Mouse (Mus musculus) C2C12 (cell line): Measurements from ENCODE around the gene Tle4. TPM values are rescaled to one million over a fixed set of nuclear protein-coding genes. Genes with fewer than 3 reads are reported as not detected.

Experiments
- H3K27me3 ChIP-seq: one replicate; pipeline ENCODE4 v1.6.1; 2011; ENCODE audit not compliant: control insufficient read depth, insufficient read depth, insufficient read length
- H3K36me3 ChIP-seq: one replicate; pipeline ENCODE4 v1.6.1; 2011; ENCODE audit not compliant: control insufficient read depth, insufficient read depth
- H3K4me3 ChIP-seq: one replicate; pipeline ENCODE4 v1.5.1; 2011; ENCODE audit warnings: mild to moderate bottlenecking, control low read depth; ENCODE audit not compliant: poor library complexity, insufficient read depth, severe bottlenecking
- H3K79me2 ChIP-seq: one replicate; pipeline ENCODE4 v1.6.1; 2011; ENCODE audit not compliant: control insufficient read depth, insufficient read depth
- H3K79me3 ChIP-seq: one replicate; pipeline ENCODE4 v1.6.1; 2011; ENCODE audit warnings: low read depth, control low read depth
- H3ac ChIP-seq: one replicate; pipeline ENCODE3; 2011; ENCODE audit warnings: low read depth; ENCODE audit not compliant: control insufficient read depth, insufficient read length
- CEBPB ChIP-seq: IDR thresholded peaks from one replicate; pipeline ENCODE4 v1.6.1; 2011; ENCODE audit warnings: low read depth, mild to moderate bottlenecking, control low read depth, moderate library complexity
- CTCF ChIP-seq: IDR thresholded peaks from one replicate; pipeline ENCODE4 v1.5.1; 2011; ENCODE audit not compliant: control insufficient read depth, insufficient read depth, insufficient read length
- FOSL1 ChIP-seq: IDR thresholded peaks from one replicate; pipeline ENCODE4 v1.8.0; 2011; ENCODE audit warnings: mild to moderate bottlenecking, low read length; ENCODE audit not compliant: poor library complexity, insufficient read depth, severe bottlenecking
- MAX ChIP-seq: IDR thresholded peaks from one replicate; pipeline ENCODE4 v1.6.1; 2011; ENCODE audit warnings: mild to moderate bottlenecking, control low read depth
- MYOD1 ChIP-seq: IDR thresholded peaks from one replicate; pipeline ENCODE4 v1.6.1; 2011; ENCODE audit warnings: low read depth; ENCODE audit not compliant: control insufficient read depth, insufficient read length
- MYOG ChIP-seq: IDR thresholded peaks from one replicate; pipeline ENCODE4 v1.6.1; 2011; ENCODE audit not compliant: control insufficient read depth, insufficient read length; ENCODE audit errors: extremely low read depth
- USF1 ChIP-seq: IDR thresholded peaks from one replicate; pipeline ENCODE4 v1.6.1; 2011; ENCODE audit warnings: low read depth, mild to moderate bottlenecking, control low read depth, moderate library complexity
- polyA plus RNA-seq: library from polyadenylated mRNA; unstranded; fragments of >200 nt; fragmentation: generic; extraction: Trizol; gene quantifications from one replicate; pipeline ENCODE4 v1.2.1, GENCODE M21; 2012; ENCODE audit warnings: missing spikeins

The Tle4 gene
- polyA plus RNA-seq, 1 experiment = 0.95 TPM

DNA sequence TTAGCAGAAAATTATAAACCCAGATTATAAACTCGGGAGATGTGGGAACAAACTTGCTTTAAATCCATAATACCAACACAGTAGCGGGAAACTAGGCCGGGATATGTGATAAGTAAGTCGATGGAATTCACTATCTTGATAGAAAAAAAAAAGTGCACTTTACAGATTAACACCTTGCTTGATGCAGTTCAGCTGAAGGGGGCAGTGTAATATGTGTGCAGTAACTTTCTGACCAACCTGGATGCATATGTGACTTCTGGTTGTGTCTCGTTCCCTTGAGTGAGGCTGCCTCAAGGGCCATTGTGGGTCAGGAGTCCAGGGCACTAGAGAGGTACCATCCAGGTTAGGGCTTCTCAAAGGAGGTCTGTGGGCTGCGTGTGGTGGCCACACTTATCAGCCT, 172.7 kb downstream of the Tle4 start:
- Histone ChIP-seq H3K79me2 (no peaks in the 10 kb centered on the region), H3ac (no peak overlapping the region), H3K79me3 (no peaks in the 10 kb centered on the region), H3K4me3 (no peak overlapping the region), H3K27me3 (peaks cover 17% of the 10 kb centered on the region), H3K36me3 (no peaks in the 10 kb centered on the region)
- no peak for TF ChIP-seq USF1

DNA sequence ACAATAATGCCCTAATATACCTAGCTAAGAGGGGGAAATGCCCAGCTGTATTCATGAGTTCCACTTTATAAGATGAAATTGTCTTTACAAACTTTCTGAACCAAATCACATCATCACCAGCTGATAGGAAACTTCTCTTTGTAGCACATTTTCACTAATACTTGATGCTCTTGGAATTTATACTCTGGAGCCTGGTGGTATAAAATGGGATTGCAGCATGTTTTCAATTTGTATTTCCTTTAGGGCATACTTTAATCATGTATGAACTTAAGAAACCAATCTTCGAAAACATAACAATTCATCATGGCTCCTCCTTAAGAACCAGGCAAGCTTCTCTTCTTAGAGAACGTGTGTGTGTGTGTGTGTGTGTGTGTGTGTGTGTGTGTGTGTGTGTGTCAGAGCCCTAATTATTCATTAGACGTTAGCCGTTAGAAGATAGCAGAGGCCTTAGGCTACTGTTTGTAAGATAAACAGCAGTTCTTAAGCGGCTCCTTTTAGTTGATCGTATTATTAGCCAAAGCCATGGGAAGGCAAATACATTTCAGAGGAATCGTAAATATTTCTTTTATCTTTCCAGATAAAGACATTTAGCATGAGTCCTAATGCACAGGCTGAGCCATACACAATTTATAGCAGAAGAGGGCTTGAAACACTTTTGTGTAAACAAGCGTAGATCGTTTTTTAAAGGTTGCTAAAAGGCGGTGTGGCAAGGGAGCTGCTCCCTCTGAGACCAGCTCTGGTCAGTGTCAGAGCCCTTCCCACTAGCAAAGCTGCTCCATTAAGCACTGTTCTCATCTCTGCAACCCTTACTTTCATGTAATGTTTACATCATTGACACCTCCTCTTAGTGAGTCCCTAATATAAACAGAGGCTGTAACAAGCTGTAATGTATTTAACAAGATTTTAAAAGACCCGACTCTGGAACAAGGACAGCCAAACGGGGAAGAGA, 173.6 kb downstream of the Tle4 start:
- H3K79me3 ChIP-seq = no peaks in the 10 kb centered on the region
- TF ChIP-seq MYOD1 = no peak
- no peaks in the 10 kb centered on the region for H3K79me2 ChIP-seq
- no peak overlapping the region for H3K4me3 ChIP-seq
- H3K27me3 ChIP-seq = peaks cover 20% of the 10 kb centered on the region
- no peak overlapping the region for H3ac ChIP-seq
- H3K36me3 ChIP-seq = no peaks in the 10 kb centered on the region

GRCm38 (mm10) chr19:14421691-14422090, 176.2 kb downstream of the Tle4 start:
- TF ChIP-seq CTCF (no peak), MYOD1 (no peak)
- Histone ChIP-seq H3K4me3 (no peak overlapping the region), H3K79me3 (no peaks in the 10 kb centered on the region), H3K79me2 (no peaks in the 10 kb centered on the region), H3ac (no peak overlapping the region), H3K27me3 (peaks cover 23% of the 10 kb centered on the region), H3K36me3 (no peaks in the 10 kb centered on the region)

GRCm38 (mm10) chr19:14419886-14420285, 178.0 kb downstream of the Tle4 start:
- no peaks in the 10 kb centered on the region for H3K36me3 ChIP-seq
- no peak overlapping the region for H3K4me3 ChIP-seq
- H3K79me3 ChIP-seq = no peaks in the 10 kb centered on the region
- no peak overlapping the region for H3ac ChIP-seq
- H3K27me3 ChIP-seq = peaks cover 8% of the 10 kb centered on the region
- TF ChIP-seq FOSL1 (no peak), MYOG (no peak), MYOD1 (no peak), MAX (no peak), CEBPB (no peak), USF1 (no peak), CTCF (no peak)
- no peaks in the 10 kb centered on the region for H3K79me2 ChIP-seq

GRCm38 (mm10) chr19:14416845-14417244, 181.0 kb downstream of the Tle4 start:
- H3K79me2 ChIP-seq = no peaks in the 10 kb centered on the region
- H3K79me3 ChIP-seq = no peaks in the 10 kb centered on the region
- no peak overlapping the region for H3K4me3 ChIP-seq
- peaks cover 8% of the 10 kb centered on the region for H3K27me3 ChIP-seq
- no peak overlapping the region for H3ac ChIP-seq
- TF ChIP-seq CTCF (no peak), MYOD1 (peak; percentile 8)
- no peaks in the 10 kb centered on the region for H3K36me3 ChIP-seq

- Histone ChIP-seq H3K79me2 (no peaks in the 10 kb centered on the region), H3K36me3 (no peaks in the 10 kb centered on the region), H3K4me3 (no peak overlapping the region), H3ac (no peak overlapping the region), H3K27me3 (peaks cover 8% of the 10 kb centered on the region), H3K79me3 (no peaks in the 10 kb centered on the region)
- no peak for TF ChIP-seq MYOG
- no peak for TF ChIP-seq FOSL1
These were observed 181.9 kb downstream of the Tle4 start for GRCm38 (mm10) chr19:14415996-14416395.

- no peaks in the 10 kb centered on the region for H3K79me2 ChIP-seq
- TF ChIP-seq MYOG (no peak), CTCF (no peak), MYOD1 (no peak), USF1 (no peak), CEBPB (no peak)
- peaks cover 8% of the 10 kb centered on the region for H3K27me3 ChIP-seq
- H3ac ChIP-seq = no peak overlapping the region
- no peaks in the 10 kb centered on the region for H3K36me3 ChIP-seq
- H3K79me3 ChIP-seq = no peaks in the 10 kb centered on the region
- no peak overlapping the region for H3K4me3 ChIP-seq
These were observed 182.9 kb downstream of the Tle4 start for GRCm38 (mm10) chr19:14414957-14415356.
